22 mouse cellular contexts compared by ENCODE assay signal in genomic region chr9:118469272-118469671, GRCm38 (mm10). TPM values are rescaled to one million over a fixed set of nuclear protein-coding genes. Genes with fewer than 3 reads are reported as not detected.
DNase-seq lines count a peak whose midpoint lies in the region; ATAC-seq and TF ChIP-seq lines count a peak whose summit lies in the region.
"Had no signal": no experiment of that assay in that cellular context is flagged by ENCODE, and none has a peak within 500 bp of the region (broad histone marks: within the 10 kb centered on the region; RNA-seq: fewer than 3 reads in every experiment).

No protein-coding gene starts in this region.

- no peak for ATAC-seq in heart, embryonic 11.5 days (replicated peaks; ENCODE audit: insufficient number of reproducible peaks, low FRiP score, low TSS enrichment)
- peak; percentile 57; the same call in 1 of the 2 replicates for ATAC-seq in embryonic facial prominence, embryonic 14.5 days (ENCODE audit: low read depth)
- ATAC-seq: liver, postnatal 0 days; midbrain, embryonic 15.5 days had no signal

- no peak for TF ChIP-seq CTCF in kidney, adult 2 months (conservative IDR thresholded peaks at IDR 0.05; ENCODE audit: insufficient read depth, insufficient read length, low read depth, low read length)

- no peaks in the 10 kb centered on the region for H3K4me1 ChIP-seq in heart, embryonic 11.5 days (ENCODE audit: control insufficient read depth, insufficient read depth, low read length)
- no peaks in the 10 kb centered on the region for H3K4me1 ChIP-seq in kidney, adult 2 months (ENCODE audit: control insufficient read depth, insufficient read depth, low read length)
- peaks cover 18% of the 10 kb centered on the region for H3K4me1 ChIP-seq in embryonic facial prominence, embryonic 10.5 days
- no peaks in the 10 kb centered on the region for H3K4me1 ChIP-seq in embryonic facial prominence, embryonic 14.5 days (ENCODE audit: control insufficient read depth, insufficient read depth, low read length)

- H3K4me2 ChIP-seq in heart, embryonic 11.5 days, result peak overlapping the region; percentile 14; the same call in 1 of the 2 replicates
- peak overlapping the region; percentile 10; the same call in 1 of the 2 replicates for H3K4me2 ChIP-seq in embryonic facial prominence, embryonic 14.5 days (ENCODE audit: low read depth, low read length)
- H3K4me2 ChIP-seq: neural tube, embryonic 13.5 days had no signal

- peaks cover 38% of the 10 kb centered on the region for H3K27me3 ChIP-seq in heart, embryonic 11.5 days (ENCODE audit: control insufficient read depth, insufficient read depth, low read length)
- peaks cover 3% of the 10 kb centered on the region; the same call in 1 of the 2 replicates for H3K27me3 ChIP-seq in kidney, adult 2 months (replicated peaks; ENCODE audit: control insufficient read depth, insufficient read depth, low read length)
- peaks cover 84% of the 10 kb centered on the region for H3K27me3 ChIP-seq in embryonic facial prominence, embryonic 10.5 days (replicated peaks; ENCODE audit: low read depth, poor library complexity, severe bottlenecking)
- H3K27me3 ChIP-seq in embryonic facial prominence, embryonic 14.5 days (replicated peaks; ENCODE audit: control insufficient read depth, insufficient read depth, low read length), result peaks cover 66% of the 10 kb centered on the region

- no peak overlapping the region for H3K27ac ChIP-seq in heart, embryonic 11.5 days (ENCODE audit: low read depth, low read length)
- no peak overlapping the region for H3K27ac ChIP-seq in kidney, adult 2 months (ENCODE audit: insufficient read depth, low read depth, low read length)
- H3K27ac ChIP-seq in embryonic facial prominence, embryonic 10.5 days (replicated peaks), result no peak overlapping the region
- H3K27ac ChIP-seq in embryonic facial prominence, embryonic 14.5 days (replicated peaks; ENCODE audit: low read depth, low read length), result no peak overlapping the region
- H3K27ac ChIP-seq: gastrocnemius, adult 2 months; hindbrain, embryonic 15.5 days; midbrain, embryonic 15.5 days; neural tube, embryonic 13.5 days had no signal

- WGBS in heart, embryonic 11.5 days (ENCODE audit: insufficient replicate concordance), result 11% methylated on average over 16 of the region's 16 CpGs
- 8% methylated on average over 16 of the region's 16 CpGs for WGBS in kidney, adult 2 months
- 5% methylated on average over 16 of the region's 16 CpGs for WGBS in embryonic facial prominence, embryonic 10.5 days
- WGBS in embryonic facial prominence, embryonic 14.5 days, result 6% methylated on average over 16 of the region's 16 CpGs

- no peaks in the 10 kb centered on the region for H3K9me3 ChIP-seq in heart, embryonic 11.5 days (replicated peaks; ENCODE audit: control insufficient read depth, low read length)
- H3K9me3 ChIP-seq in embryonic facial prominence, embryonic 10.5 days, result no peaks in the 10 kb centered on the region
- H3K9me3 ChIP-seq in embryonic facial prominence, embryonic 14.5 days (ENCODE audit: control insufficient read depth, low read length), result no peaks in the 10 kb centered on the region
- H3K9me3 ChIP-seq: hindbrain, embryonic 15.5 days; midbrain, embryonic 15.5 days; neural tube, embryonic 13.5 days had no signal

- H3K36me3 ChIP-seq in heart, embryonic 11.5 days (ENCODE audit: control insufficient read depth, insufficient read depth, low read length), result no peaks in the 10 kb centered on the region
- no peaks in the 10 kb centered on the region for H3K36me3 ChIP-seq in kidney, adult 2 months (ENCODE audit: control insufficient read depth, insufficient read depth, low read length)
- no peaks in the 10 kb centered on the region for H3K36me3 ChIP-seq in embryonic facial prominence, embryonic 10.5 days (replicated peaks)
- no peaks in the 10 kb centered on the region for H3K36me3 ChIP-seq in embryonic facial prominence, embryonic 14.5 days (ENCODE audit: control insufficient read depth, insufficient read depth, low read length)
- H3K36me3 ChIP-seq: G1E; hindbrain, embryonic 15.5 days; midbrain, embryonic 15.5 days; neural tube, embryonic 13.5 days had no signal

- TF ChIP-seq POLR2A in kidney, adult 2 months (IDR thresholded peaks at IDR 0.05; ENCODE audit: low read depth, low read length), result no peak

- DNase-seq in heart, adult 18-20 months, result no peak
- peak; percentile 14 to 33 for DNase-seq in kidney, postnatal 4 days
- DNase-seq in kidney, adult 2 months, result no peak
- DNase-seq in embryonic facial prominence, embryonic 10.5 days (ENCODE audit: low spot score), result peak; percentile 51
- DNase-seq in embryonic facial prominence, embryonic 14.5 days (ENCODE audit: low spot score), result no peak
- DNase-seq in right cerebral cortex, adult 18-20 months, result no peak
- DNase-seq: adrenal gland, adult 2 months; cerebellum, adult 18-20 months; gastrocnemius, adult 2 months; heart, adult 11 months; kidney, adult 11 months; layer of hippocampus, postnatal 36 days; liver, postnatal 0 days; thymus, adult 18-20 months had no signal

- H3K4me3 ChIP-seq in heart, embryonic 11.5 days (ENCODE audit: low read depth, low read length), result no peak overlapping the region
- H3K4me3 ChIP-seq in kidney, adult 2 months (ENCODE audit: insufficient read depth, low read depth, low read length), result no peak overlapping the region
- 0 out of 2 replicates have a peak overlapping the region, but pooled peaks have one; percentile 18 for H3K4me3 ChIP-seq in embryonic facial prominence, embryonic 10.5 days
- H3K4me3 ChIP-seq in embryonic facial prominence, embryonic 14.5 days (ENCODE audit: low read depth, low read length), result no peak overlapping the region; the same call in 1 of the 2 replicates
- H3K4me3 ChIP-seq: erythroblast, embryonic 14.5 days; gastrocnemius, adult 2 months; hindbrain, embryonic 15.5 days; midbrain, embryonic 15.5 days; neural tube, embryonic 13.5 days had no signal

- no peak overlapping the region for H3K9ac ChIP-seq in heart, embryonic 11.5 days (ENCODE audit: low read depth, low read length)
- H3K9ac ChIP-seq in embryonic facial prominence, embryonic 14.5 days (ENCODE audit: low read depth, low read length), result no peak overlapping the region
- H3K9ac ChIP-seq: hindbrain, embryonic 15.5 days; liver, postnatal 0 days; midbrain, embryonic 15.5 days; neural tube, embryonic 13.5 days had no signal

RNA-seq across cellular contexts. Expression of gene Eomes, which starts 8.7 kb away (rescaled TPM):
- 0.08 and 0.17 TPM in 2 replicates for polyA plus RNA-seq in heart, embryonic 11.5 days (2014; fragmentation: Nextera tagmentation; extraction: Ambion mirVana)
- under 1 TPM; 0.07 to 0.10 TPM for total RNA-seq in heart, adult 18-20 months (2021)
- polyA plus RNA-seq in kidney, adult 2 months (2012; rRNA removed), result 0.05 and 0.36 TPM in 2 replicates
- polyA plus RNA-seq in embryonic facial prominence, embryonic 10.5 days (2016; fragmentation: Nextera tagmentation; extraction: Ambion mirVana), result 0.24 and 0.36 TPM in 2 replicates
- polyA plus RNA-seq in embryonic facial prominence, embryonic 14.5 days (2014; fragmentation: Nextera tagmentation; extraction: Ambion mirVana), result 0.07 and 0.08 TPM in 2 replicates
- total RNA-seq: common myeloid progenitor, adult 5-6 weeks; gastrocnemius, adult 2 months had no signal
- polyA plus RNA-seq: erythroblast, embryonic 14.5 days; G1E; liver, postnatal 0 days; small intestine, adult 2 months had no signal

RNA-seq across cellular contexts. Expression of gene Golga4, which starts 36.8 kb away (rescaled TPM):
- polyA plus RNA-seq in heart, embryonic 11.5 days (2014; fragmentation: Nextera tagmentation; extraction: Ambion mirVana), result 64.2 and 64.9 TPM in 2 replicates
- 100 to 1,000 TPM; 383 to 397 TPM for total RNA-seq in heart, adult 18-20 months (2021)
- polyA plus RNA-seq in kidney, adult 2 months (2012; rRNA removed), result 20.7 and 23.1 TPM in 2 replicates
- polyA plus RNA-seq in embryonic facial prominence, embryonic 10.5 days (2016; fragmentation: Nextera tagmentation; extraction: Ambion mirVana), result 41.6 and 43.1 TPM in 2 replicates
- polyA plus RNA-seq in embryonic facial prominence, embryonic 14.5 days (2014; fragmentation: Nextera tagmentation; extraction: Ambion mirVana), result 48.5 and 52.2 TPM in 2 replicates

Comparison
In these comparisons a context has a peak if more than half of its experiments do, and no peak if none do; other contexts are left out.
1. DNase-seq: peak in kidney, postnatal 4 days (2 of 2) and embryonic facial prominence, embryonic 10.5 days (single experiment); none in heart, adult 18-20 months (0 of 2), kidney, adult 2 months (single experiment), embryonic facial prominence, embryonic 14.5 days (single experiment) and right cerebral cortex, adult 18-20 months (single experiment).